Comparison of ENCODE assay signal across 14 mouse cellular contexts in genomic region chr5:149275105-149275494, GRCm38 (mm10). TPM values are rescaled to one million over a fixed set of nuclear protein-coding genes. Genes with fewer than 3 reads are reported as not detected.
A peak's percentile ranks its signal among the peaks of the same experiment; 100 is the strongest.
DNase-seq lines count a peak whose midpoint lies in the region; ATAC-seq and TF ChIP-seq lines count a peak whose summit lies in the region.
"Had no signal": no experiment of that assay in that cellular context is flagged by ENCODE, and none has a peak within 500 bp of the region (broad histone marks: within the 10 kb centered on the region; RNA-seq: fewer than 3 reads in every experiment).

No protein-coding gene starts in this region.

- DNase-seq in CD4-positive, CD25-positive, alpha-beta regulatory T cell, adult 2 months (ENCODE audit: low read depth, low spot score): peak; percentile 27
- no peak for DNase-seq in lung, adult 2 months
- no peak for DNase-seq in lung, postnatal 10 days
- DNase-seq in ZHBTc4 (ENCODE audit: low read depth, low spot score) (peak; percentile 87), adipocyte (ENCODE audit: low spot score) (no peak)
- DNase-seq in right cerebral cortex, adult 2 months (ENCODE audit: low spot score in 2 of 2): no peak
- DNase-seq: adrenal gland, postnatal 36 days; right cerebral cortex, postnatal 4 days had no signal

- 90% methylated on average over 1 of the region's 1 CpGs for WGBS in lung, adult 2 months

- no peaks in the 10 kb centered on the region for H3K4me1 ChIP-seq in lung, adult 2 months (ENCODE audit: control insufficient read depth, insufficient read depth, low read length)

- no peak overlapping the region for H3K4me3 ChIP-seq in lung, adult 2 months (replicated peaks; ENCODE audit: extremely low read depth, low read depth, low read length)
- H3K4me3 ChIP-seq: forebrain, embryonic 10.5 days; heart, embryonic 13.5 days; hindbrain, embryonic 15.5 days; midbrain, embryonic 13.5 days had no signal

- 0 out of 2 replicates have a peak, but pooled peaks have one; percentile 20 for TF ChIP-seq CTCF in lung, adult 2 months (IDR thresholded peaks at IDR 0.05; ENCODE audit: insufficient read depth, low read length)

- no peak for TF ChIP-seq POLR2A in lung, adult 2 months (IDR thresholded peaks at IDR 0.05; ENCODE audit: borderline replicate concordance, extremely low read depth, low read depth, low read length)

- no peak for ATAC-seq in CD4-positive, CD25-positive, alpha-beta regulatory T cell, adult 4 months
- ATAC-seq in megakaryocyte, adult 5-6 weeks (ENCODE audit: poor library complexity, severe bottlenecking): peak; percentile 8; the same call in 1 of the 2 replicates
- ATAC-seq: midbrain, embryonic 13.5 days had no signal

RNA-seq across cellular contexts. Expression of gene Alox5ap, which starts 10.5 kb away (rescaled TPM):
- 1 to 10 TPM; 2.1 to 2.5 TPM for polyA plus RNA-seq in CD4-positive, CD25-positive, alpha-beta regulatory T cell, adult 4 months (2017; shearing (Covaris generic))
- 65.9 and 104 TPM in 2 replicates for polyA plus RNA-seq in lung, adult 2 months (2012; rRNA removed)
- total RNA-seq in megakaryocyte, adult 5-6 weeks (2015): 1,517 and 1,767 TPM in 2 replicates
- 1,236 and 1,298 TPM in 2 replicates for total RNA-seq in megakaryocyte, adult 5-6 weeks (2017)

Comparison
In these comparisons a context has a peak if more than half of its experiments do, and no peak if none do; other contexts are left out.
1. DNase-seq: peak in CD4-positive, CD25-positive, alpha-beta regulatory T cell, adult 2 months (single experiment) and ZHBTc4 (single experiment); none in lung, adult 2 months (single experiment), lung, postnatal 10 days (single experiment), right cerebral cortex, adult 2 months (0 of 2) and adipocyte (single experiment).
2. RNA of gene Alox5ap, which starts 10.5 kb away (polyA plus RNA-seq): 65.9 to 104 TPM in lung, adult 2 months; 2.1 to 2.5 TPM in CD4-positive, CD25-positive, alpha-beta regulatory T cell, adult 4 months; every median in the first group is over 10 times any median in the second.